Mouse (Mus musculus): ENCODE measurements around the gene Cog5.

- no peak for TF ChIP-seq CTCF (IDR thresholded peaks at IDR 0.05; ENCODE audit: extremely low read depth, insufficient read length, insufficient replicate concordance, low read depth, low read length)
- no peak for TF ChIP-seq POLR2A (IDR thresholded peaks at IDR 0.05; ENCODE audit: low read depth, low read length)
Observed at GRCm38 (mm10) chr12:31724576-31724975, 69.9 kb downstream of the Cog5 start.

Measured in small intestine, adult 2 months (tissue).